Mouse (Mus musculus) kidney, adult 10 weeks (tissue): ENCODE data around the gene Shroom3. TPM values are rescaled to one million over a fixed set of nuclear protein-coding genes. Genes with fewer than 3 reads are reported as not detected.

ENCODE experiments used
- polyA plus RNA-seq: library from polyadenylated mRNA; stranded (reverse); fragments of 350-450 nt; fragmentation: Illumina TruSeq; extraction: RNeasy Lipid Tissue Mini Kit (QIAGEN cat#74804); gene quantifications from one replicate; pipeline ENCODE4 v1.2.3, GENCODE M21; 2014; ENCODE audit warnings: low read depth, low replicate concordance

Shroom3 gene
- 2.1 TPM for polyA plus RNA-seq

GRCm38 (mm10) chr5:92683351-92683807 lies at the start of gene Shroom3:
Gene Shroom3 (plus strand): TSS chr5:92683435.

GRCm38 (mm10) chr5:92674859-92675573 lies 8.2 kb upstream of the Shroom3 start, which contains the start of gene Ccdc158:
Gene Ccdc158 (minus strand): TSS chr5:92675271.

Other genes with a start within 250 kb of the Shroom3 start
- gene Nup54, start 248.2 kb upstream of the Shroom3 start, polyA plus RNA-seq = 34.6 TPM
- 52.7 TPM for gene Scarb2, start 176.6 kb upstream of the Shroom3 start, polyA plus RNA-seq
- gene Fam47e, start 128.4 kb upstream of the Shroom3 start, polyA plus RNA-seq = 1.4 TPM
- gene Stbd1, start 80.4 kb upstream of the Shroom3 start, polyA plus RNA-seq = 6.3 TPM
- gene Ccdc158, start 8.2 kb upstream of the Shroom3 start, polyA plus RNA-seq = 2.5 TPM